Mouse (Mus musculus) frontal cortex, postnatal 25 days (tissue): ENCODE results near the gene Ctsh.
"Not testable (repeated sequence)": the region's sequence is repeated elsewhere in the genome, so short reads cannot be mapped to it uniquely, and the experiment has no call there.

Source experiments
- DNase-seq, 2 experiments: peaks; one replicate each; pipeline ENCODE4 v3.0.0; 2022; ENCODE audit warnings: low spot score in 2 of 2

Gene Ctsh

GRCm38 (mm10) chr9:90053852-90054251 lies at the start of gene Ctsh:
Ctsh (plus strand) TSS chr9:90054152.
- no peak for DNase-seq

GRCm38 (mm10) chr9:90006432-90006831 lies 47.5 kb upstream of the Ctsh start:
- no peak for DNase-seq

DNA sequence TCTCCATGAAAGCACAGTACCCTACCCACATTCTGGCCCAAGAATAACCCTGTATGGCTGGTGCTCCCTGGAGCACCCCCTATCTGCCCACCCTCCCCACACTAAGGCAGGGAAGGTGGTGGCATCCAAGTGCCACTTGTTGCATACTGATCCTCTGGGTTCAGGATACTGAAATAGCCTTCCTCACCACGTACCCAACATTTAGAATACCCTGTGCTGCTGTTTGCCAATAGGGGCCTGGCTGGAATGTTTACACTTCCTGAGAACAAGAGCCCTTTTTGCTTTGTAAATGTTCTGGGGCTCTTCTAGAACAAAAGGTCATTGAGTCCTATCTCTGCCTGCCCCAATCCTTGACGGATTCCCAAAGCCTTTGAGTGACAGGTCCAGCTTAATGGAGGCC lies 46.9 kb upstream of the Ctsh start:
- no peak for DNase-seq

- DNase-seq = no peak
Measured at GRCm38 (mm10) chr9:90008138-90008537, 45.8 kb upstream of the Ctsh start.

GRCm38 (mm10) chr9:90011849-90012248 lies 42.1 kb upstream of the Ctsh start:
- DNase-seq = no peak

- no peak for DNase-seq
Measured at GRCm38 (mm10) chr9:90014649-90015048, 39.3 kb upstream of the Ctsh start.

DNA sequence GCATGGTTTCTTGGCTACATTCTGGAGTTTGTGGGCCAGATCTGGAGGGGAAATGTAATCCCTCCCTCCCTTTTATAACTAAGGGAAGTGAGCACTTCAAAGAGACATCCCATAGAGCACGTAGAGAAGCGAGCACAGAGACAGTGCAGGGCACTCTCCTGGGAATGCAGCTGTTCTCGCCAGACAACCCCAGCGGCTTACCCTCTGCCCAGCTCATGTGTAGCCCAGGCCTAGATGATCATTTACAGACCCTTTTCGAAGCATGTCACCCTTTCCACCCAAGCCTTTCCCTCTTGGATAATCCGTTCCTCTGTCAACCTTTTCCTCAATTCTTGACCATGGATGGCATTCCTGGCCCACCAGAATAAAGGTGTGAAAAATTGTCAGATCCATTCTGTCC lies 37.7 kb upstream of the Ctsh start:
- DNase-seq = no peak

DNA sequence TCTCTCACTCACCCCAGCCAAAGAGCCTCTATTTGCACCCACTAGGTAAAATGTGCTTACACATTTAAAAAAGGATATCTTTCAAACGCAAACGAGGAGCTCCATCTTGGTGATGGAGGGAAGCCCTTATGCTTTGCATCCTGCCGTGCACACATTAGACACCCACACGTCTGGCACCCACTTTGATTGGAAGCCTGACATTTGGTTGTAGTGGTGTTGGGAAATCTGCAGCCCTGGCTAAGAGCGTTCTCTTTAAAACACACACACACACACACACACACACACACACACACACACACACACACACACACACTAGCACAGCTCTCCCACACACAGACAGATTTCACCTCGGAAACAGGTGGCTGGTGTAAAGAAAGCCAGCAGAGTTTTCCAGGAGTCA lies 33.1 kb upstream of the Ctsh start:
- DNase-seq = peak in 1 of 2 experiments; percentile 19

GRCm38 (mm10) chr9:90021442-90021841 lies 32.5 kb upstream of the Ctsh start:
- DNase-seq = no peak

DNA sequence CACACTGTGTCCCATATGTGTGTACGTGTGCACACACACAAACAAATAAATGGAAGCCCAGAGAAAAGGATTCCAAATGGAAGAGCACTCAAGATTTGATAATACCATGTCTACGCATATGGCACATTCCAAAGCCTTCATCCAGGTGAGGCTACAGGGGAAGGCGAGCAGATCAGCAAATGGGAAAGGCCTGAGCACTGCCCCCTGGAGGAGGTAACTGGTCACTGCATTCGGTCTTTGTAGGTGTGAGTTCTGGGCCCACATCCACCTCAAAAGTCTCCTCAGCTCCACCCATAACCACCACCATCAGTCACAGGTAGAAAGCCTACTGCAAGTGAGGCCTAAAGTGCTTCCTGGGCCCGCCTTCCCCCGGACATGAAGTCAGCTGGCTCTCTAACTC lies 26.2 kb upstream of the Ctsh start:
- no peak for DNase-seq

GRCm38 (mm10) chr9:90033922-90034321 lies 20.0 kb upstream of the Ctsh start:
- DNase-seq = no peak

DNA sequence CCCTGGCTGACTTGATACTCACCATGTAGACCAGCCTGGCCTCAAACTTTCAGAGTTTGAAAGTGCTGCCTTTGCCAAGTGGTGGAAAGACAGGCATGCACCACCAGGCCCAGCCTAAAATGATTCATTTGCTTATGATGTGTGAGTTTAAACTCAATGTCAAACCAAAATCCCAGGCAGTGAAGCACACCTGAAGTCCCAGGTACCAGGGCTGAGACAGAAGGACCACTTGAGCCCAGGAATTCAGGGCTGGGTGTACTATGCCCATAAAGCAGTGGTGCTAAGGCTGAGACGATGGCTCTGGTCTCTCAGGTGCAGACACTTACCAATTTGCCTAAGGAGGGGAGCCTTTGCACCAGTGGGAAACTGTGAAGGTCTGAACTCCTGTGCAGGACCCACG lies 18.8 kb upstream of the Ctsh start:
- no peak for DNase-seq

DNA sequence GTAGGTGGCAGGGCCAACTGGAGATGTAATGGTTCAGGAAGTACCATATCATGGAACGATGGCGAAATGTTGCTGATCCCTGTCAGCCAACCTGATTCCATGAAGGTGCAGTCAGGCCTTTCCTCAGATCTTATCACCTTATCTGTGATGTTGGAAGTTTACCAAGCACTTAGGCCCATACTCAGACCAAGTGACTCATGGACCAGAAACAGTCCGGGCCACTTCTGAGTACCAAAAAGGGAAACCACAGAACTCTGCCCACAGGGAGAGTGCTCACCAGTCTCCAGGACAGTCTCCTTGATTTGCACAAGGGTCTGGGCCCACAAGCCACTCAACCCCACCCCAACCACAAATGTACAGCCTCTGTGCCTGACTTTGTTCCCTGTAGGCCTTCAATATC lies 18.2 kb upstream of the Ctsh start:
- DNase-seq = no peak

DNA sequence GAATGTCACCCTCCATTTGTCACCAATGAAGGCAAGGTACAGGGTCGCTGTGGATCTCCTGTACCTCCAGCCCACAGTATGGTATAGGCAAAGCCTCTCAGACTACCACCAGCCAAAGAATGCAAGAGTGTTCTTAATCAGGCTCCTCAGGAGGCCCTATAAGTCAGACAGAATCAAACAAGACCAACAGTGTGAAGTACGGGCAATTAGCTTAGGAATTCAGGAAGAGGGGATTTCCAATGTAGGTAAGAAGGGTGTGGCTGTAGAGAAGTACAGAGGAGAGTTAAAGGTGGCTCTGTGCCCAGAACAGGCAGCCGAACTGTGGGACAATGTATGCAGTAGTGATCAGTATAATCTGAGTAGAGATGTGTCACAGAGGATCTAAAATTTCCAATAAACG lies 17.6 kb upstream of the Ctsh start:
- DNase-seq = no peak

- DNase-seq = no peak
Measured at GRCm38 (mm10) chr9:90038535-90038934, 15.4 kb upstream of the Ctsh start.

DNA sequence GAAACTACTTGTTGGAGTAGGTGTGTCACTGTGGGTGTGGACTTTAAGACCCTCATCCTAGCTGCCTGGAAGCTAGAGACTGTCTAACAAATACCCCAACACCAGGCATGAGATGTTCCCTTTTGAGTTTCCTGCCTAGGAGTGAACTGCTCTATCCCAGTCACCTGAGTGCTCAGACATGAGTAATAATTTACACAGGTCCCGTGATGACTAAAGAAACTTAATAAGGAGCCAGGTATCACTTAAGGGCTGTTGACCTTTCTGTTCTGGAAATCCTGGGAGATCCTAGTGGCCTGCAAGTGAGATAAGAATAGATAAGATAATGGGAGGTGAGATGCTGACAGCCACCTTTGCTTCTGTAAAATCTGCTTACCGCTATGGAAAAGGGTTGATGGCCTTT lies 13.0 kb upstream of the Ctsh start:
- no peak for DNase-seq

DNA sequence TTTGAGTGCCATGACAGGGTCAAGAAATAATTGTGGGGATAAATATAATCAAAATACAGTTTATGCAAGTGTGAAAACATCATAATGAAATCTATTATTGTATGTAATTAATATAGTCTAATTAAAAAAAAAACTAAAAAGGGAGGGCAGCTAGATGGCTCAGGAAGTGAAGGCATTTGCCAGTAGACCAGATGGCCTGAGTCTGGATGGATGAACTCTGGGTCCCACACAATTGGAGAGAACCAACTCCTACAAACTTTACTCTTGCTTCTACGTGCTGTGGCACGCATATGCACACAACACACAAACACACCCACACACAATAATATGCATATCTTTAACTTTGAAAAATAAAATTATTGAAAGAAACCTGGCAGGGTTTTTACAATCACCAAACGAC lies 12.4 kb upstream of the Ctsh start:
- no peak for DNase-seq

DNA sequence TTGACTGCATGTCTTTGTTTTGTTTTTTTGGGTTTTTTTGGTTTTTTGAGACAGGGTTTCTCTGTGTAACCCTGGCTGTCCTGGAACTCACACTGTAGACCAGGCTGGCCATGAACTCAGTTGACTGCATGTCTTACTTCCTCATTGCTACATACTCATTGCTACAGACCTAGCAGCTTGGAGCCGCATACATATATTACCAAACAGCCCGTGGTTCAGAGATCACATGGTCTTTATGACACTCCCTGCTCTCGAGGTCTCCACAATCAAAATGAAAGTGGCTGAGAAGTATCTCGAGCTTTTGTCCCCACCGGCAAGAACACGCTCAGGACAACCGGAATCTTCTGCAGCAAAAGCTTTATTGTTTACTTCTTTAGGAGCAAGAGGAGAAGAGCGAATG lies 11.0 kb upstream of the Ctsh start:
- not testable (repeated sequence) for DNase-seq

GRCm38 (mm10) chr9:90045191-90045590 lies 8.8 kb upstream of the Ctsh start:
- DNase-seq = no peak

- no peak for DNase-seq
Measured at GRCm38 (mm10) chr9:90047937-90048627, 5.9 kb upstream of the Ctsh start.

GRCm38 (mm10) chr9:90054371-90055145 lies 606 bp downstream of the Ctsh start:
- no peak for DNase-seq

- no peak for DNase-seq
Measured at GRCm38 (mm10) chr9:90055409-90055808, 1.5 kb downstream of the Ctsh start.

DNA sequence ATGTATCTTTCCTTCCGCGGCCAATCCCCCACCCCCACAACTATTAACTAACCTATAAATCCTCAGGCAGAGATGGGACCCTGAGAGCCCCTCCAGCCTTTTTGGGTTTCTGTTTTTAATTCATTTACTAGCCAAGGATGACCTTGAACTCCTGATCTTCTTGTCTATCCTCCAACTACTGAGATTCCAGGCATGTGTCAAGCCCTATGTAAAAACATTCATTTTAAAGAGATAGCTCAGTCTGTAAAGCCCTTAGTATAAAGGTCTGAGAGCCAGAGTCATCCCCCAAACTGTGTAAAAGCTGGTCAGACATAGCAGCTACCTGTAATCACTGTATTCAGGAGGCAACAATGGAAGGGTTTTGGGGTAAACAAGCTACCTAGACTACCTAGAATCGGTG lies 2.0 kb downstream of the Ctsh start:
- no peak for DNase-seq

DNA sequence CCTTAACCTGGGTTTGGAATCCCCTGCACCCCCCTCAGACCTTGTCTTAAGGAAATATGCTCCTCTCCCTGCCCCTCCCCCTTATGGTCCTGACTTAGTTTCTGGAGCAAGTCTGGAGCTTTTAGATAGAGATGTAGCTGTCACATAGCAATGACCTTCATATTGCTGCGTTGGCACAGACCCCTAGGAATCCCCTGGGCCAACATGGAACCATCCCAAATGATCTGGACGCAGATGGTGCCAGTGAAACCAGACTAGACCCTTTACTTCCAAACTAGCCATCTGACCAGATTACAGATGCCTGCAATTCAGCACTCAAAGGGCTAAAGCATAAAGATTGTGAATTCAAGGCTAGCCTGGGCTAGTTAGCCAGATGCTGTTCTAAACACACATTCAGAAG lies 2.8 kb downstream of the Ctsh start:
- DNase-seq = no peak
